Mouse (Mus musculus): ENCODE data around the gene Acly. TPM values are rescaled to one million over a fixed set of nuclear protein-coding genes. Genes with fewer than 3 reads are reported as not detected.

The Acly gene
- polyA plus RNA-seq, 1 experiment = 24.7 TPM

DNA sequence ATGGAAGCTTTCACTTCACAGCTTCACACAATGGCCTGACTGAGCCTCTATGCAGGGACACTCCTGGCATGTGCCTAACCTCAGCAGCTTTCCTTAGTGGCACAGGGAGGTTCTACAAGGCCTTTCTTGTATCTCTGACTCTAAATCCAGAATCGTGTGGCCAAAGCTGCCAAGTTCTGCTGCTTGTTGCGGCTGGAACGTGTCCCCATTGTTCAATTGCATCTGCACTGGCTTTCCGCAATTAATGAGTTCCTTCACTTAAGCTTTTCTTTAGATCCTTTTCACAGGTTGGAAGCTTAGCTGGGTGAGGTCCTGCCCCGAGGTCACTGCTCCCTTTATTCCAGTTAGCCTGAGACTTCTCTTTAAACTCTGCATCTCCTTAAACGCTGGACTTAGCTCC, 6.1 kb upstream of the Acly start:
- TF ChIP-seq CTCF (IDR thresholded peaks at IDR 0.05; ENCODE audit: control insufficient read depth, insufficient read depth, insufficient replicate concordance, low read depth, low read length) = no peak
- H3K36me3 ChIP-seq (ENCODE audit: control insufficient read depth, insufficient read depth, low read length) = no peaks in the 10 kb centered on the region
- H3K27me3 ChIP-seq (ENCODE audit: control insufficient read depth, insufficient read depth, low read length) = no peaks in the 10 kb centered on the region
- H3K27ac ChIP-seq (ENCODE audit: control insufficient read depth, insufficient read depth, low read depth, low read length) = no peak overlapping the region
- peaks cover under 1% of the 10 kb centered on the region for H3K4me1 ChIP-seq (ENCODE audit: control insufficient read depth, insufficient read depth, low read length)
- H3K4me3 ChIP-seq (ENCODE audit: control insufficient read depth, low read depth, low read length) = no peak overlapping the region

- no peak for TF ChIP-seq POLR2A (IDR thresholded peaks at IDR 0.05; ENCODE audit: control insufficient read depth, low read depth, low read length)
- no peak for TF ChIP-seq CTCF (IDR thresholded peaks at IDR 0.05; ENCODE audit: control insufficient read depth, insufficient read depth, insufficient replicate concordance, low read depth, low read length)
- Histone ChIP-seq H3K36me3 (ENCODE audit: control insufficient read depth, insufficient read depth, low read length) (no peaks in the 10 kb centered on the region), H3K27ac (ENCODE audit: control insufficient read depth, insufficient read depth, low read depth, low read length) (peak overlapping the region; percentile 83), H3K4me1 (ENCODE audit: control insufficient read depth, insufficient read depth, low read length) (peaks cover 18% of the 10 kb centered on the region), H3K27me3 (ENCODE audit: control insufficient read depth, insufficient read depth, low read length) (no peaks in the 10 kb centered on the region), H3K4me3 (ENCODE audit: control insufficient read depth, low read depth, low read length) (peak overlapping the region; percentile 84)
These were observed 770 bp upstream of the Acly start for GRCm38 (mm10) chr11:100528375-100529165.

DNA sequence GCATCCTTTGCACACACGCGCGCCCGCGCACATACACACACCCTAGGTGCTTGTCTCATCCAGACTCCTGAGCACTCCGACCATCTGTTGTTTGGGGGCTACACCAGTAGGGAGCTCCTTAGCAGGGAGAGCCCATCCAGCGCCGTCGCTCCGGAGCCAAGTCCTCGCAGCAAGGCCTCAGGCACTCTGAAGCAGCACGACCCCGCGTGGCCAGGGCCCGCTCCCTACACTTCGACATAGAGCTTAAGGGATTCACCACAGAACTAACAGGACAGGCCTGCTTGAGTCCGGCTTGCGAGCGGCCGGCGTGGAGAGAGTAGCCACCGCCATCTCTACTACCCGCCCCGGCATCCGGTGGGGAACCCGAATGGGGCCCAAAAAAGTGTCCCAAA, 738 bp downstream of the Acly start:
- peak overlapping the region; percentile 96 for H3K4me3 ChIP-seq (ENCODE audit: control insufficient read depth, low read depth, low read length)
- H3K27ac ChIP-seq (ENCODE audit: control insufficient read depth, insufficient read depth, low read depth, low read length) = peak overlapping the region; percentile 80
- H3K27me3 ChIP-seq (ENCODE audit: control insufficient read depth, insufficient read depth, low read length) = no peaks in the 10 kb centered on the region
- H3K36me3 ChIP-seq (ENCODE audit: control insufficient read depth, insufficient read depth, low read length) = no peaks in the 10 kb centered on the region
- H3K4me1 ChIP-seq (ENCODE audit: control insufficient read depth, insufficient read depth, low read length) = peaks cover 18% of the 10 kb centered on the region
- TF ChIP-seq CTCF (IDR thresholded peaks at IDR 0.05; ENCODE audit: control insufficient read depth, insufficient read depth, insufficient replicate concordance, low read depth, low read length) (0 out of 2 replicates have a peak, but pooled peaks have one; percentile 2), POLR2A (IDR thresholded peaks at IDR 0.05; ENCODE audit: control insufficient read depth, low read depth, low read length) (no peak)

GRCm38 (mm10) chr11:100526052-100526816, 1.6 kb downstream of the Acly start:
- Histone ChIP-seq H3K4me1 (ENCODE audit: control insufficient read depth, insufficient read depth, low read length) (peaks cover 18% of the 10 kb centered on the region), H3K4me3 (ENCODE audit: control insufficient read depth, low read depth, low read length) (no peak overlapping the region), H3K27me3 (ENCODE audit: control insufficient read depth, insufficient read depth, low read length) (no peaks in the 10 kb centered on the region), H3K36me3 (ENCODE audit: control insufficient read depth, insufficient read depth, low read length) (no peaks in the 10 kb centered on the region), H3K27ac (ENCODE audit: control insufficient read depth, insufficient read depth, low read depth, low read length) (no peak overlapping the region)
- TF ChIP-seq CTCF (IDR thresholded peaks at IDR 0.05; ENCODE audit: control insufficient read depth, insufficient read depth, insufficient replicate concordance, low read depth, low read length) (no peak), POLR2A (IDR thresholded peaks at IDR 0.05; ENCODE audit: control insufficient read depth, low read depth, low read length) (no peak)

- no peaks in the 10 kb centered on the region for H3K36me3 ChIP-seq (ENCODE audit: control insufficient read depth, insufficient read depth, low read length)
- H3K4me1 ChIP-seq (ENCODE audit: control insufficient read depth, insufficient read depth, low read length) = peaks cover 18% of the 10 kb centered on the region
- TF ChIP-seq CTCF (IDR thresholded peaks at IDR 0.05; ENCODE audit: control insufficient read depth, insufficient read depth, insufficient replicate concordance, low read depth, low read length) (no peak), POLR2A (IDR thresholded peaks at IDR 0.05; ENCODE audit: control insufficient read depth, low read depth, low read length) (no peak)
- H3K4me3 ChIP-seq (ENCODE audit: control insufficient read depth, low read depth, low read length) = no peak overlapping the region
- H3K27ac ChIP-seq (ENCODE audit: control insufficient read depth, insufficient read depth, low read depth, low read length) = no peak overlapping the region
- H3K27me3 ChIP-seq (ENCODE audit: control insufficient read depth, insufficient read depth, low read length) = no peaks in the 10 kb centered on the region
These were observed 2.7 kb downstream of the Acly start for GRCm38 (mm10) chr11:100524987-100525630.

- no peak overlapping the region for H3K4me3 ChIP-seq (ENCODE audit: control insufficient read depth, low read depth, low read length)
- H3K36me3 ChIP-seq (ENCODE audit: control insufficient read depth, insufficient read depth, low read length) = no peaks in the 10 kb centered on the region
- H3K27me3 ChIP-seq (ENCODE audit: control insufficient read depth, insufficient read depth, low read length) = no peaks in the 10 kb centered on the region
- no peak overlapping the region for H3K27ac ChIP-seq (ENCODE audit: control insufficient read depth, insufficient read depth, low read depth, low read length)
- H3K4me1 ChIP-seq (ENCODE audit: control insufficient read depth, insufficient read depth, low read length) = peaks cover 18% of the 10 kb centered on the region
- no peak for TF ChIP-seq POLR2A (IDR thresholded peaks at IDR 0.05; ENCODE audit: control insufficient read depth, low read depth, low read length)
- no peak for TF ChIP-seq CTCF (IDR thresholded peaks at IDR 0.05; ENCODE audit: control insufficient read depth, insufficient read depth, insufficient replicate concordance, low read depth, low read length)
These were observed 3.4 kb downstream of the Acly start for GRCm38 (mm10) chr11:100524358-100524757.

DNA sequence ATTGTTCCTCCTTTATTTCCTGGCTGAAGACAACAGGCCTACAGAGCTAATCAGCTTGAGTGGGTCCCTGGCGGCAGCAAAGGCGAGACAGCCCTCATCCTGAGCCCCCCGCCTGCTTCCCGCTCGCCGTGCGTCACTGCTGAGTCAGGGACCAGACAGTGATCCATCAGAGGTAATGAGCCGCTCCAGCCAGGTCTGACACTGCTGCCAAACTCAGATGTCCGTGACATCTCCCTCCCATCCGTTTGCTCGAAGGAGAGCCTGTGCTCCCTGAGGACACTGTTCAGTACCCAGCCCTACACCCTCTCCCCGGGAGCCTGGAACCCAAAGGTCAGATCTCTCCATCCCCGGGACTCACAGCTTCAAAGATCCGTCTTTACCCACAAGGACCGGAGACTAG, 7.0 kb downstream of the Acly start:
- H3K4me1 ChIP-seq (ENCODE audit: control insufficient read depth, insufficient read depth, low read length) = no peaks in the 10 kb centered on the region
- no peak overlapping the region for H3K4me3 ChIP-seq (ENCODE audit: control insufficient read depth, low read depth, low read length)
- TF ChIP-seq POLR2A (IDR thresholded peaks at IDR 0.05; ENCODE audit: control insufficient read depth, low read depth, low read length) (no peak), CTCF (IDR thresholded peaks at IDR 0.05; ENCODE audit: control insufficient read depth, insufficient read depth, insufficient replicate concordance, low read depth, low read length) (no peak)
- H3K27me3 ChIP-seq (ENCODE audit: control insufficient read depth, insufficient read depth, low read length) = no peaks in the 10 kb centered on the region
- H3K27ac ChIP-seq (ENCODE audit: control insufficient read depth, insufficient read depth, low read depth, low read length) = no peak overlapping the region
- no peaks in the 10 kb centered on the region; the same call in 1 of the 2 replicates for H3K36me3 ChIP-seq (ENCODE audit: control insufficient read depth, insufficient read depth, low read length)

All from testis, adult 2 months (tissue).